Comparison of ENCODE assay signal across 17 mouse cellular contexts in the genomic region with DNA sequence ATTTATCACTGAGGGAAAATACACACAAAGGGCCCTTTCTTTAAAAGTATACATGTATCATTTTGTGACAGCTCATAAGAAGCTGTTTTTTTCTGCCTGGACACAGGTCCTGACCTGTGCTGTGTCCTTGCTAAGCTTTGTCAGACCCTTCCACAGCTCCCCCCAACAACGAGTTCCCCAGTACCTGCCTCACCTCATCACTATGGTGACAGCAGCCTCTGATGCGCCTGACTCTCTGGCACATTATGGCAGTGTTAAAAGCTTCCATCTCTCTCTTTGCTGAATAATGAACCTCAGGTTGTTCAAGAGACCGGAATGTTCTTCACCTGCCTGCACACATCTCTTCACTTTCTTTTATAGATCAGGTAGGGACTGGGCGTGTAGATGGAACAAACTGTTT. TPM values are rescaled to one million over a fixed set of nuclear protein-coding genes. Genes with fewer than 3 reads are reported as not detected.
DNase-seq lines count a peak whose midpoint lies in the region; ATAC-seq lines count a peak whose summit lies in the region.
"Had no signal": no experiment of that assay in that cellular context is flagged by ENCODE, and none has a peak within 500 bp of the region (broad histone marks: within the 10 kb centered on the region; RNA-seq: fewer than 3 reads in every experiment).

No protein-coding gene starts in this region.

- peaks cover 8% of the 10 kb centered on the region; the same call in 1 of the 2 replicates for H3K4me1 ChIP-seq in hindbrain, embryonic 13.5 days (replicated peaks)
- H3K4me1 ChIP-seq in hindbrain, embryonic 10.5 days (replicated peaks) = no peaks in the 10 kb centered on the region
- peaks cover 3% of the 10 kb centered on the region; the same call in 1 of the 2 replicates for H3K4me1 ChIP-seq in midbrain, embryonic 16.5 days (ENCODE audit: control insufficient read depth, insufficient read depth, low read length)
- no peaks in the 10 kb centered on the region for H3K4me1 ChIP-seq in midbrain, embryonic 13.5 days (replicated peaks)
- H3K4me1 ChIP-seq in hindbrain, embryonic 16.5 days (ENCODE audit: control insufficient read depth, insufficient read depth, low read depth, low read length) = no peaks in the 10 kb centered on the region; the same call in 1 of the 2 replicates
- H3K4me1 ChIP-seq: embryonic facial prominence, embryonic 13.5 days; forebrain, embryonic 12.5 days; heart, embryonic 12.5 days had no signal

- H3K4me2 ChIP-seq in hindbrain, embryonic 13.5 days = no peak overlapping the region
- no peak overlapping the region for H3K4me2 ChIP-seq in midbrain, embryonic 16.5 days (ENCODE audit: low read length)
- no peak overlapping the region for H3K4me2 ChIP-seq in midbrain, embryonic 13.5 days (replicated peaks)
- H3K4me2 ChIP-seq in hindbrain, embryonic 16.5 days (ENCODE audit: low read length) = no peak overlapping the region
- H3K4me2 ChIP-seq: embryonic facial prominence, embryonic 13.5 days; forebrain, embryonic 12.5 days; heart, embryonic 12.5 days had no signal

- H3K27me3 ChIP-seq in hindbrain, embryonic 13.5 days = no peaks in the 10 kb centered on the region
- H3K27me3 ChIP-seq in hindbrain, embryonic 10.5 days (ENCODE audit: insufficient read depth, poor library complexity, severe bottlenecking) = no peaks in the 10 kb centered on the region
- H3K27me3 ChIP-seq in midbrain, embryonic 16.5 days (ENCODE audit: control insufficient read depth, insufficient read depth, low read depth, low read length) = no peaks in the 10 kb centered on the region
- no peaks in the 10 kb centered on the region for H3K27me3 ChIP-seq in midbrain, embryonic 13.5 days
- no peaks in the 10 kb centered on the region for H3K27me3 ChIP-seq in hindbrain, embryonic 16.5 days (replicated peaks; ENCODE audit: control insufficient read depth, insufficient read depth, low read length)
- H3K27me3 ChIP-seq: embryonic facial prominence, embryonic 13.5 days; forebrain, embryonic 12.5 days; heart, embryonic 12.5 days had no signal

- H3K27ac ChIP-seq in hindbrain, embryonic 13.5 days = peak overlapping the region; percentile 42; the same call in 1 of the 2 replicates
- no peak overlapping the region for H3K27ac ChIP-seq in hindbrain, embryonic 10.5 days
- peak overlapping the region; percentile 17; the same call in 1 of the 2 replicates for H3K27ac ChIP-seq in midbrain, embryonic 16.5 days (ENCODE audit: low read length)
- H3K27ac ChIP-seq in midbrain, embryonic 13.5 days = no peak overlapping the region
- no peak overlapping the region for H3K27ac ChIP-seq in hindbrain, embryonic 16.5 days (ENCODE audit: low read depth, low read length)
- H3K27ac ChIP-seq: embryonic facial prominence, embryonic 13.5 days; forebrain, embryonic 12.5 days; gastrocnemius, adult 2 months had no signal

- 61% methylated on average over 4 of the region's 4 CpGs for WGBS in hindbrain, embryonic 13.5 days
- 70% methylated on average over 4 of the region's 4 CpGs for WGBS in hindbrain, embryonic 10.5 days
- 55% methylated on average over 4 of the region's 4 CpGs for WGBS in midbrain, embryonic 16.5 days
- 72% methylated on average over 4 of the region's 4 CpGs for WGBS in midbrain, embryonic 13.5 days
- 36% methylated on average over 4 of the region's 4 CpGs for WGBS in hindbrain, embryonic 16.5 days

- no peaks in the 10 kb centered on the region for H3K9me3 ChIP-seq in hindbrain, embryonic 13.5 days
- H3K9me3 ChIP-seq in hindbrain, embryonic 10.5 days = no peaks in the 10 kb centered on the region
- H3K9me3 ChIP-seq in midbrain, embryonic 16.5 days (replicated peaks; ENCODE audit: control insufficient read depth, low read length, poor library complexity, severe bottlenecking) = no peaks in the 10 kb centered on the region
- H3K9me3 ChIP-seq in midbrain, embryonic 13.5 days = no peaks in the 10 kb centered on the region
- H3K9me3 ChIP-seq in hindbrain, embryonic 16.5 days (ENCODE audit: control insufficient read depth, low read length) = no peaks in the 10 kb centered on the region
- H3K9me3 ChIP-seq: embryonic facial prominence, embryonic 13.5 days; forebrain, embryonic 12.5 days; heart, embryonic 12.5 days had no signal

- no peak overlapping the region for H3K9ac ChIP-seq in hindbrain, embryonic 13.5 days
- no peak overlapping the region for H3K9ac ChIP-seq in midbrain, embryonic 16.5 days (ENCODE audit: low read depth, low read length)
- H3K9ac ChIP-seq in midbrain, embryonic 13.5 days (replicated peaks) = no peak overlapping the region
- no peak overlapping the region for H3K9ac ChIP-seq in hindbrain, embryonic 16.5 days (ENCODE audit: low read depth, low read length)
- H3K9ac ChIP-seq: embryonic facial prominence, embryonic 13.5 days; forebrain, embryonic 12.5 days; heart, embryonic 12.5 days had no signal

- peak; percentile 21; the same call in 1 of the 2 replicates for ATAC-seq in hindbrain, embryonic 13.5 days (ENCODE audit: low FRiP score)
- ATAC-seq in midbrain, embryonic 16.5 days = peak; percentile 21; the same call in 1 of the 2 replicates
- ATAC-seq in midbrain, embryonic 13.5 days = no peak
- ATAC-seq in hindbrain, embryonic 16.5 days = peak; percentile 73

- intact Hi-C loops in left cerebral cortex, postnatal 25 days (cut with DNase I) = no loop called here

- DNase-seq in hindbrain, embryonic 10.5 days (ENCODE audit: low spot score) = no peak
- no peak for DNase-seq in thymus, postnatal 36 days
- DNase-seq in left cerebral cortex, postnatal 25 days (ENCODE audit: low spot score in 2 of 2) = no peak
- DNase-seq: adrenal gland, postnatal 10 days; cerebellum, adult 11-12 months; cerebellum, adult 9-10 months; cerebellum, postnatal 36 days; gastrocnemius, adult 2 months; gastrocnemius, postnatal 25 days; heart, postnatal 36 days had no signal

- no peak overlapping the region for H3K4me3 ChIP-seq in hindbrain, embryonic 13.5 days
- H3K4me3 ChIP-seq in hindbrain, embryonic 10.5 days = no peak overlapping the region
- no peak overlapping the region for H3K4me3 ChIP-seq in midbrain, embryonic 16.5 days (ENCODE audit: low read depth, low read length)
- no peak overlapping the region for H3K4me3 ChIP-seq in midbrain, embryonic 13.5 days (replicated peaks)
- H3K4me3 ChIP-seq in hindbrain, embryonic 16.5 days (ENCODE audit: low read length) = no peak overlapping the region
- H3K4me3 ChIP-seq: embryonic facial prominence, embryonic 13.5 days; forebrain, embryonic 12.5 days; gastrocnemius, adult 2 months; heart, embryonic 12.5 days had no signal

- H3K36me3 ChIP-seq in hindbrain, embryonic 13.5 days = no peaks in the 10 kb centered on the region
- no peaks in the 10 kb centered on the region for H3K36me3 ChIP-seq in hindbrain, embryonic 10.5 days
- no peaks in the 10 kb centered on the region for H3K36me3 ChIP-seq in midbrain, embryonic 16.5 days (ENCODE audit: control insufficient read depth, insufficient read depth, low read length)
- H3K36me3 ChIP-seq in midbrain, embryonic 13.5 days = no peaks in the 10 kb centered on the region
- no peaks in the 10 kb centered on the region for H3K36me3 ChIP-seq in hindbrain, embryonic 16.5 days (ENCODE audit: control insufficient read depth, insufficient read depth, low read length)
- H3K36me3 ChIP-seq: embryonic facial prominence, embryonic 13.5 days; forebrain, embryonic 12.5 days; heart, embryonic 12.5 days had no signal

RNA-seq across cellular contexts. Expression of gene Inpp5d, which starts 51.4 kb away (rescaled TPM):
- polyA plus RNA-seq in hindbrain, embryonic 13.5 days (2015; fragmentation: Nextera tagmentation; extraction: Ambion mirVana) = 4.0 and 4.1 TPM in 2 replicates
- 3.2 and 6.2 TPM in 2 replicates for polyA plus RNA-seq in hindbrain, embryonic 10.5 days (2016; fragmentation: Nextera tagmentation; extraction: Ambion mirVana)
- 3.3 and 5.6 TPM in 2 replicates for polyA plus RNA-seq in midbrain, embryonic 16.5 days (2015; fragmentation: Nextera tagmentation; extraction: Ambion mirVana)
- 1.9 and 2.5 TPM in 2 replicates for polyA plus RNA-seq in midbrain, embryonic 13.5 days (2015; fragmentation: Nextera tagmentation; extraction: Ambion mirVana)
- polyA plus RNA-seq in hindbrain, embryonic 16.5 days (2015; fragmentation: Nextera tagmentation; extraction: Ambion mirVana) = 3.2 and 3.7 TPM in 2 replicates
- total RNA-seq in left cerebral cortex, postnatal 25 days (2021) = 10 to 100 TPM; 17.4 to 23.5 TPM

Comparison
In these comparisons a context has a peak if more than half of its experiments do, and no peak if none do; other contexts are left out.
1. H3K27ac ChIP-seq: peak in hindbrain, embryonic 13.5 days (single experiment) and midbrain, embryonic 16.5 days (single experiment); none in hindbrain, embryonic 10.5 days (single experiment), midbrain, embryonic 13.5 days (single experiment) and hindbrain, embryonic 16.5 days (single experiment).